Mouse (Mus musculus): ENCODE results near the gene Glrp1. TPM values are rescaled to one million over a fixed set of nuclear protein-coding genes. Genes with fewer than 3 reads are reported as not detected.

Glrp1 gene
- polyA plus RNA-seq, 1 experiment from 2014 or later, result 0.21 TPM

DNA sequence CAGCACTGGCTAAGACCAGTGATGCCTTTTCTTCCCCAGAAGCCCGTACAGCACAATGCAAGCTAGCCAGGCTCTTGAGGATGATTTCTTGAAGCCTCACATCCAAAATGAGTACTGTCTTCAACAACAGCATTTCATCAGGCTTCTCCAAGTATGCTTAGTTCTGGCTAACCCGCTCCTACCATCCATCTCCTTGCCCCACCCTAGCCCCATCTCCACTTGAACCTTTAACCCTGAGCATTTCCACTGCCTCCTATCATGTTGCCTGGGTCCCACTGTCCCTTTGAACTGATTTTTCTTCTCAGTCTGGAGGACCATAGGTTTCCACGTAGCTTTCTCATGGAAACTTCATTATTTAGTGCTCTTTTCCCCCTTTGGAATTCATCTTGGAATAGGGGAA, 17.5 kb downstream of the Glrp1 start:
- Histone ChIP-seq H3K4me3 (no peak overlapping the region), H3K27me3 (no peaks in the 10 kb centered on the region), H3K9me3 (replicated peaks) (no peaks in the 10 kb centered on the region), H3K4me1 (replicated peaks) (peaks cover 36% of the 10 kb centered on the region), H3K4me2 (no peak overlapping the region), H3K9ac (no peak overlapping the region), H3K27ac (no peak overlapping the region), H3K36me3 (no peaks in the 10 kb centered on the region)
- WGBS, result 76% methylated on average over 3 of the region's 3 CpGs
- no peak for ATAC-seq (replicated peaks; ENCODE audit: insufficient number of reproducible peaks, insufficient read depth, low FRiP score, low read depth)

- Histone ChIP-seq H3K9me3 (replicated peaks) (no peaks in the 10 kb centered on the region), H3K27me3 (no peaks in the 10 kb centered on the region), H3K27ac (no peak overlapping the region), H3K4me1 (replicated peaks) (peaks cover 32% of the 10 kb centered on the region), H3K4me3 (no peak overlapping the region), H3K4me2 (no peak overlapping the region), H3K9ac (no peak overlapping the region), H3K36me3 (no peaks in the 10 kb centered on the region)
- 55% methylated on average over 17 of the region's 17 CpGs for WGBS
- ATAC-seq (replicated peaks; ENCODE audit: insufficient number of reproducible peaks, insufficient read depth, low FRiP score, low read depth), result no peak
These were observed 18.1 kb downstream of the Glrp1 start for GRCm38 (mm10) chr1:88491617-88492378.

DNA sequence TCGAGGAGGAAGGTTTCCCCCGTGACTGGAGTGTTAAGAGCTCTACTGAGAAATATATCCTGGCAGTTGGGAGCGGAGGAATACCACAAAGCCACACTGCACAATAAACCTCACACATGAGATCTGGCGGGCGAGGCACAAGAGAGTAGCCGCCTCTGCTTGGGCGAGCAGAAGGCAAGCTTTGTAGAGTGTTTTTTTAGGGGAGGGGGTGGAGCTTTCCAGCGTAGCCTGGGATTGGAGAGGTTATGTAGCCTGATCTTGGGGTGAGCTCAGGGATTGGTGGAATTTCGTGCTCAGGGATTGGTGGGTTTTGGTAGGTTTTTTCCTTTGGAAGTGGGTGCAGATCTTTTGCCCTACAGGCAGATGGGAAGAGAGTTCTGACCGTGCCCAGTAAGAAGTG, 19.7 kb downstream of the Glrp1 start:
- 87% methylated on average over 10 of the region's 10 CpGs for WGBS
- H3K9ac ChIP-seq, result no peak overlapping the region

GRCm38 (mm10) chr1:88488957-88489356, 20.9 kb downstream of the Glrp1 start:
- Histone ChIP-seq H3K9me3 (replicated peaks) (no peaks in the 10 kb centered on the region), H3K9ac (no peak overlapping the region), H3K4me2 (peak overlapping the region; percentile 34), H3K4me3 (no peak overlapping the region), H3K4me1 (replicated peaks) (peaks cover 32% of the 10 kb centered on the region), H3K27ac (peak overlapping the region; percentile 73), H3K36me3 (no peaks in the 10 kb centered on the region), H3K27me3 (no peaks in the 10 kb centered on the region)
- WGBS, result 11% methylated on average over 4 of the region's 4 CpGs
- peak; percentile 43; the same call in 1 of the 2 replicates for ATAC-seq (replicated peaks; ENCODE audit: insufficient number of reproducible peaks, insufficient read depth, low FRiP score, low read depth)

More for the DNA sequence above, 19.7 kb downstream of the Glrp1 start:
- no peak for ATAC-seq (replicated peaks; ENCODE audit: insufficient number of reproducible peaks, insufficient read depth, low FRiP score, low read depth)
- H3K27me3 ChIP-seq, result no peaks in the 10 kb centered on the region
- peaks cover 32% of the 10 kb centered on the region for H3K4me1 ChIP-seq (replicated peaks)
- no peak overlapping the region for H3K4me3 ChIP-seq
- no peaks in the 10 kb centered on the region for H3K36me3 ChIP-seq
- H3K27ac ChIP-seq, result no peak overlapping the region
- no peak overlapping the region for H3K4me2 ChIP-seq
- H3K9me3 ChIP-seq (replicated peaks), result no peaks in the 10 kb centered on the region

GRCm38 (mm10) chr1:88486336-88486735, 23.5 kb downstream of the Glrp1 start:
- peaks cover 35% of the 10 kb centered on the region for H3K4me1 ChIP-seq (replicated peaks)
- H3K9me3 ChIP-seq (replicated peaks), result no peaks in the 10 kb centered on the region
- WGBS, result 54% methylated on average over 4 of the region's 4 CpGs
- H3K27me3 ChIP-seq, result no peaks in the 10 kb centered on the region
- H3K9ac ChIP-seq, result no peak overlapping the region
- H3K27ac ChIP-seq, result no peak overlapping the region
- ATAC-seq (replicated peaks; ENCODE audit: insufficient number of reproducible peaks, insufficient read depth, low FRiP score, low read depth), result no peak
- no peak overlapping the region for H3K4me3 ChIP-seq
- no peaks in the 10 kb centered on the region for H3K36me3 ChIP-seq
- H3K4me2 ChIP-seq, result no peak overlapping the region

- Histone ChIP-seq H3K4me2 (no peak overlapping the region), H3K27me3 (no peaks in the 10 kb centered on the region), H3K4me3 (no peak overlapping the region), H3K9ac (no peak overlapping the region), H3K27ac (no peak overlapping the region), H3K4me1 (replicated peaks) (peaks cover 22% of the 10 kb centered on the region), H3K36me3 (no peaks in the 10 kb centered on the region), H3K9me3 (replicated peaks) (no peaks in the 10 kb centered on the region)
- ATAC-seq (replicated peaks; ENCODE audit: insufficient number of reproducible peaks, insufficient read depth, low FRiP score, low read depth), result no peak
- WGBS, result 83% methylated on average over 4 of the region's 4 CpGs
These were observed 25.8 kb downstream of the Glrp1 start for GRCm38 (mm10) chr1:88484059-88484458.

GRCm38 (mm10) chr1:88482142-88483099, 27.4 kb downstream of the Glrp1 start:
- Histone ChIP-seq H3K9me3 (replicated peaks) (no peaks in the 10 kb centered on the region), H3K27me3 (no peaks in the 10 kb centered on the region), H3K27ac (no peak overlapping the region), H3K36me3 (no peaks in the 10 kb centered on the region), H3K4me1 (replicated peaks) (peaks cover 11% of the 10 kb centered on the region), H3K9ac (no peak overlapping the region), H3K4me3 (no peak overlapping the region), H3K4me2 (peak overlapping the region; percentile 23)
- 28% methylated on average over 17 of the region's 17 CpGs for WGBS
- ATAC-seq (replicated peaks; ENCODE audit: insufficient number of reproducible peaks, insufficient read depth, low FRiP score, low read depth), result no peak

GRCm38 (mm10) chr1:88480594-88480993, 29.3 kb downstream of the Glrp1 start:
- Histone ChIP-seq H3K4me1 (replicated peaks) (peaks cover 13% of the 10 kb centered on the region), H3K9me3 (replicated peaks) (no peaks in the 10 kb centered on the region), H3K27ac (no peak overlapping the region), H3K9ac (no peak overlapping the region), H3K4me2 (no peak overlapping the region), H3K4me3 (no peak overlapping the region), H3K27me3 (no peaks in the 10 kb centered on the region), H3K36me3 (no peaks in the 10 kb centered on the region)
- WGBS, result 85% methylated on average over 8 of the region's 8 CpGs
- ATAC-seq (replicated peaks; ENCODE audit: insufficient number of reproducible peaks, insufficient read depth, low FRiP score, low read depth), result no peak

DNA sequence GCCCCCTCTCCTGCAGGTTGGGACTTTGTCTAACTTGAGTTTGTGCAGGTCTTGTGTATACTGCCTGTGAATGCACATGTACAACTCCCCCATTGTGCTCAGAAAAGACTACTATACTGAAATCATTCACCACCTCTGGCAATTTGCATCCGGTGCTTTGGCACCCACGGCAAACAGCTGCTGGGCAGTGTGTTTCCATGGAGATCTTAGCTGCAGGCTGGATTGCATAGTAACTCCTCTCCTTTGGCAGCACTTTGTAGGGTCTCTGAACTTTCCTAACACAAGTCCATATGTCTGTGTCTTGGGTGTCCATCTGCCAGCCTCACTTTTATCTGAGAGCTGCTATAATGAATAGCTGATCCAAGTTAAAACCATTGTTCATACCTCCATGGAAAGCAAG, 31.7 kb downstream of the Glrp1 start:
- WGBS, result 47% methylated on average over 2 of the region's 2 CpGs
- no peak overlapping the region for H3K27ac ChIP-seq
- no peak for ATAC-seq (replicated peaks; ENCODE audit: insufficient number of reproducible peaks, insufficient read depth, low FRiP score, low read depth)
- no peak overlapping the region for H3K9ac ChIP-seq
- no peak overlapping the region for H3K4me2 ChIP-seq
- H3K27me3 ChIP-seq, result no peaks in the 10 kb centered on the region
- peaks cover 23% of the 10 kb centered on the region for H3K4me1 ChIP-seq (replicated peaks)
- no peaks in the 10 kb centered on the region for H3K9me3 ChIP-seq (replicated peaks)
- H3K4me3 ChIP-seq, result no peak overlapping the region
- H3K36me3 ChIP-seq, result no peaks in the 10 kb centered on the region

DNA sequence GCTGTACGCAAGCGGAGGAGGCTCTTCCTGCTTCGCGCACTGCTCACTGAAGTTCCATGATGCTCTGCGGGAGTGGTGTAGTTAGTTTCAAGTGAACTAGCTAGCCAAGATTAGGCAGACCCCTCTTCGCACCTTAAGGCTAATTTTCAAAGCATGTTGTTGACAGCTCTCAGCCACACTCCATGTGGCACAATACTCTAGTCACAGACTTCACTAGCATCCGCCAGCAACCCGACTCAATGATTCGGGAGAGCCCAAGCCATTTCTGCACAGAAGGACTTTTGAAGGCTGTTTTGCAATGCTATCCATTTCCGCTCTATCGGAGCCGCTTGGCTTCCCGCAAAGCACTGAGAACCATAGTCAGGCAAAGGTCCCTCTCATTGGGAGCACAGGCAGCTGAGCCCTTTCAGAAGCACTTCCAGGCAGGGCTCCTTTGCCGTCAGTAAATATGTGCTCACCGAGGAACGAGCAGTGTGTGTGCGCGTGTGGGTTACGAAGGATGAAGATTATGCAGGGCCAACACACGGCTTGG, 33.2 kb downstream of the Glrp1 start:
- no peaks in the 10 kb centered on the region for H3K36me3 ChIP-seq
- no peak overlapping the region for H3K9ac ChIP-seq
- H3K27me3 ChIP-seq, result no peaks in the 10 kb centered on the region
- 88% methylated on average over 20 of the region's 20 CpGs for WGBS
- H3K4me2 ChIP-seq, result no peak overlapping the region
- H3K9me3 ChIP-seq (replicated peaks), result no peaks in the 10 kb centered on the region
- no peak for ATAC-seq (replicated peaks; ENCODE audit: insufficient number of reproducible peaks, insufficient read depth, low FRiP score, low read depth)
- peaks cover 12% of the 10 kb centered on the region; the same call in 1 of the 2 replicates for H3K4me1 ChIP-seq (replicated peaks)
- H3K27ac ChIP-seq, result no peak overlapping the region
- no peak overlapping the region for H3K4me3 ChIP-seq

DNA sequence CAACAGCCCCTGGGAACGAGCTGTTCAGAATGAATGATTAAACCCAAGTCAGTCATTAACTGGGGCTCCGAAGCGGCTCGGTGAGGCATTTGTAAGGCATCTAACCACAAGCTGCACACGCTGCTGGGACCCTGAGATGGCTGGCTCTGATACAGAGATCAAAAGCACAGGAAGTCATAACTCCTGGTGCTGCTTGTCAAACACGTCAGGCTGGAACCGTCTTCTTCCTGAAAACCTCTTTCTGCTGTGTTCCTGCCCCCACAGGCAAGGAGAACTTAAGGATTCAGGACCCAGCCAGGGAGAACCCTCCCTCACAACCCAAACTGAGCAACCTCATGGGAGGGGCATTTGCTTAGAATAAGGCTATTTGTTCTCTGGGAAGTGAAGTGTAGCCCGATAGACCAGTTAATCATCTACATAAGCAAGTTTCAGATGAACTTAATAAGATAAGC, 34.3 kb downstream of the Glrp1 start:
- Histone ChIP-seq H3K9ac (no peak overlapping the region), H3K4me1 (replicated peaks) (peaks cover 12% of the 10 kb centered on the region; the same call in 1 of the 2 replicates), H3K27me3 (no peaks in the 10 kb centered on the region), H3K9me3 (replicated peaks) (no peaks in the 10 kb centered on the region), H3K36me3 (no peaks in the 10 kb centered on the region), H3K27ac (0 out of 2 replicates have a peak overlapping the region, but pooled peaks have one; percentile 4), H3K4me2 (no peak overlapping the region), H3K4me3 (no peak overlapping the region)
- ATAC-seq (replicated peaks; ENCODE audit: insufficient number of reproducible peaks, insufficient read depth, low FRiP score, low read depth), result no peak
- 49% methylated on average over 8 of the region's 8 CpGs for WGBS

Measured in heart, embryonic 15.5 days (tissue).